Mouse (Mus musculus): ENCODE measurements around the gene Ano1. TPM values are rescaled to one million over a fixed set of nuclear protein-coding genes. Genes with fewer than 3 reads are reported as not detected.

The Ano1 gene
- total and polyA plus RNA-seq, 2 experiments from 2014 or later: 7.5 to 11.6 TPM

GRCm38 (mm10) chr7:144752919-144753656 is 1.3 kb upstream of the Ano1 start:
- H3K4me2 ChIP-seq (ENCODE audit: low read depth, low read length, poor library complexity, severe bottlenecking): no peak overlapping the region
- 0 out of 2 replicates have a peak, but pooled peaks have one; percentile 27 for ATAC-seq (ENCODE audit: low FRiP score)
- no peaks in the 10 kb centered on the region for H3K36me3 ChIP-seq (ENCODE audit: insufficient read depth, low read length)
- no peaks in the 10 kb centered on the region for H3K4me1 ChIP-seq (ENCODE audit: insufficient read depth, low read length)
- no peak overlapping the region for H3K9ac ChIP-seq (replicated peaks; ENCODE audit: low read length, poor library complexity, severe bottlenecking)
- H3K27ac ChIP-seq (ENCODE audit: low read depth, low read length): no peak overlapping the region
- H3K9me3 ChIP-seq (ENCODE audit: low read length): no peaks in the 10 kb centered on the region
- no peak overlapping the region for H3K4me3 ChIP-seq (ENCODE audit: low read depth, low read length)
- DNase-seq (ENCODE audit: low spot score): no peak
- no peak for TF ChIP-seq CTCF (IDR thresholded peaks at IDR 0.05)
- no peaks in the 10 kb centered on the region for H3K27me3 ChIP-seq (ENCODE audit: insufficient read depth, low read length)
- 73% methylated on average over 14 of the region's 14 CpGs for WGBS

GRCm38 (mm10) chr7:144747756-144748155 is 4.0 kb downstream of the Ano1 start:
- no peak for ATAC-seq (ENCODE audit: low FRiP score)
- Histone ChIP-seq H3K4me2 (ENCODE audit: low read depth, low read length, poor library complexity, severe bottlenecking) (no peak overlapping the region), H3K36me3 (ENCODE audit: insufficient read depth, low read length) (no peaks in the 10 kb centered on the region), H3K4me1 (ENCODE audit: insufficient read depth, low read length) (no peaks in the 10 kb centered on the region), H3K9ac (replicated peaks; ENCODE audit: low read length, poor library complexity, severe bottlenecking) (no peak overlapping the region), H3K27me3 (ENCODE audit: insufficient read depth, low read length) (no peaks in the 10 kb centered on the region), H3K27ac (ENCODE audit: low read depth, low read length) (no peak overlapping the region), H3K4me3 (ENCODE audit: low read depth, low read length) (no peak overlapping the region), H3K9me3 (ENCODE audit: low read length) (no peaks in the 10 kb centered on the region)
- no peak for DNase-seq (ENCODE audit: low spot score)
- no peak for TF ChIP-seq CTCF (IDR thresholded peaks at IDR 0.05)
- 58% methylated on average over 2 of the region's 2 CpGs for WGBS

GRCm38 (mm10) chr7:144746466-144746865 is 5.3 kb downstream of the Ano1 start:
- no peaks in the 10 kb centered on the region for H3K4me1 ChIP-seq (ENCODE audit: insufficient read depth, low read length)
- H3K27ac ChIP-seq (ENCODE audit: low read depth, low read length): no peak overlapping the region
- no peak for ATAC-seq (ENCODE audit: low FRiP score)
- H3K9me3 ChIP-seq (ENCODE audit: low read length): no peaks in the 10 kb centered on the region
- no peak overlapping the region for H3K9ac ChIP-seq (replicated peaks; ENCODE audit: low read length, poor library complexity, severe bottlenecking)
- DNase-seq (ENCODE audit: low spot score): no peak
- H3K36me3 ChIP-seq (ENCODE audit: insufficient read depth, low read length): no peaks in the 10 kb centered on the region
- 88% methylated on average over 4 of the region's 4 CpGs for WGBS
- no peak for TF ChIP-seq CTCF (IDR thresholded peaks at IDR 0.05)
- H3K27me3 ChIP-seq (ENCODE audit: insufficient read depth, low read length): no peaks in the 10 kb centered on the region
- H3K4me2 ChIP-seq (ENCODE audit: low read depth, low read length, poor library complexity, severe bottlenecking): no peak overlapping the region
- H3K4me3 ChIP-seq (ENCODE audit: low read depth, low read length): no peak overlapping the region

- H3K9me3 ChIP-seq (ENCODE audit: low read length): no peaks in the 10 kb centered on the region
- no peak overlapping the region for H3K9ac ChIP-seq (replicated peaks; ENCODE audit: low read length, poor library complexity, severe bottlenecking)
- H3K4me3 ChIP-seq (ENCODE audit: low read depth, low read length): no peak overlapping the region
- no peak overlapping the region for H3K4me2 ChIP-seq (ENCODE audit: low read depth, low read length, poor library complexity, severe bottlenecking)
- H3K27ac ChIP-seq (ENCODE audit: low read depth, low read length): no peak overlapping the region
- 0 out of 2 replicates have a peak, but pooled peaks cover 3% of the 10 kb centered on the region for H3K27me3 ChIP-seq (ENCODE audit: insufficient read depth, low read length)
- TF ChIP-seq CTCF (IDR thresholded peaks at IDR 0.05): no peak
- ATAC-seq (ENCODE audit: low FRiP score) (no peak), DNase-seq (ENCODE audit: low spot score) (no peak)
- no peaks in the 10 kb centered on the region for H3K36me3 ChIP-seq (ENCODE audit: insufficient read depth, low read length)
- WGBS: 83% methylated on average over 5 of the region's 5 CpGs
- H3K4me1 ChIP-seq (ENCODE audit: insufficient read depth, low read length): no peaks in the 10 kb centered on the region
Observed at GRCm38 (mm10) chr7:144743874-144744273, 7.9 kb downstream of the Ano1 start.

GRCm38 (mm10) chr7:144740643-144741042 is 11.1 kb downstream of the Ano1 start:
- Histone ChIP-seq H3K9me3 (ENCODE audit: low read length) (no peaks in the 10 kb centered on the region), H3K9ac (replicated peaks; ENCODE audit: low read length, poor library complexity, severe bottlenecking) (no peak overlapping the region), H3K27me3 (ENCODE audit: insufficient read depth, low read length) (0 out of 2 replicates have a peak, but pooled peaks cover 3% of the 10 kb centered on the region), H3K4me1 (ENCODE audit: insufficient read depth, low read length) (no peaks in the 10 kb centered on the region; the same call in 1 of the 2 replicates), H3K36me3 (ENCODE audit: insufficient read depth, low read length) (no peaks in the 10 kb centered on the region), H3K4me2 (ENCODE audit: low read depth, low read length, poor library complexity, severe bottlenecking) (no peak overlapping the region), H3K27ac (ENCODE audit: low read depth, low read length) (no peak overlapping the region), H3K4me3 (ENCODE audit: low read depth, low read length) (no peak overlapping the region)
- WGBS: 56% methylated on average over 7 of the region's 7 CpGs
- DNase-seq (ENCODE audit: low spot score) (no peak), ATAC-seq (ENCODE audit: low FRiP score) (no peak)
- TF ChIP-seq CTCF (IDR thresholded peaks at IDR 0.05): no peak

- H3K27ac ChIP-seq (ENCODE audit: low read depth, low read length): no peak overlapping the region
- H3K36me3 ChIP-seq (ENCODE audit: insufficient read depth, low read length): no peaks in the 10 kb centered on the region
- no peak overlapping the region for H3K9ac ChIP-seq (replicated peaks; ENCODE audit: low read length, poor library complexity, severe bottlenecking)
- no peak for TF ChIP-seq CTCF (IDR thresholded peaks at IDR 0.05)
- no peak overlapping the region for H3K4me2 ChIP-seq (ENCODE audit: low read depth, low read length, poor library complexity, severe bottlenecking)
- H3K4me3 ChIP-seq (ENCODE audit: low read depth, low read length): no peak overlapping the region
- ATAC-seq (ENCODE audit: low FRiP score): no peak
- 53% methylated on average over 3 of the region's 3 CpGs for WGBS
- H3K4me1 ChIP-seq (ENCODE audit: insufficient read depth, low read length): no peaks in the 10 kb centered on the region; the same call in 1 of the 2 replicates
- no peak for DNase-seq (ENCODE audit: low spot score)
- no peaks in the 10 kb centered on the region for H3K9me3 ChIP-seq (ENCODE audit: low read length)
- H3K27me3 ChIP-seq (ENCODE audit: insufficient read depth, low read length): 0 out of 2 replicates have a peak, but pooled peaks cover 3% of the 10 kb centered on the region
Observed at GRCm38 (mm10) chr7:144739810-144740209, 12.0 kb downstream of the Ano1 start.

Measured in midbrain, postnatal 0 days (tissue).